Mouse (Mus musculus) cerebellum, adult 2 months (tissue): ENCODE results near the gene Gm29110. TPM values are rescaled to one million over a fixed set of nuclear protein-coding genes. Genes with fewer than 3 reads are reported as not detected.
"Not testable (repeated sequence)": the region's sequence is repeated elsewhere in the genome, so short reads cannot be mapped to it uniquely, and the experiment has no call there.

Source experiments
- DNase-seq, 2 experiments: peaks; one replicate each; pipeline ENCODE4 v3.0.0; 2021
- H3K27ac ChIP-seq: fragments of 200-500 bp; 2 replicates; pipeline ENCODE4 v1.5.1; 2012; ENCODE audit warnings: low read length, control low read depth, inconsistent platforms; ENCODE audit not compliant: insufficient read depth
- H3K27me3 ChIP-seq: fragments of 200-500 bp; 2 replicates; pipeline ENCODE4 v1.6.1; 2012; ENCODE audit warnings: inconsistent platforms, mild to moderate bottlenecking, low read length, moderate library complexity; ENCODE audit not compliant: control insufficient read depth, insufficient read depth
- H3K4me1 ChIP-seq: fragments of 200-500 bp; 2 replicates; pipeline ENCODE4 v1.6.1; 2011; ENCODE audit warnings: low read length; ENCODE audit not compliant: control insufficient read depth, insufficient read depth
- H3K4me3 ChIP-seq: fragments of 200-500 bp; replicated peaks from 2 replicates; pipeline ENCODE3; 2011; ENCODE audit warnings: mild to moderate bottlenecking, low read depth, low read length, control low read depth; ENCODE audit not compliant: insufficient read depth
- WGBS: fragments of 180-500 bp; shearing (Covaris S2); methylation state at CpG from one replicate; pipeline ENCODE4 v1.1.7; 2018; 5-methylcytosine and 5-hydroxymethylcytosine counted together
- polyA plus RNA-seq: library from polyadenylated mRNA; depleted of rRNA; stranded (reverse); fragments of >200 nt; gene quantifications from 2 replicates; pipeline ENCODE4 v1.2.3, GENCODE M21; 2012; rRNA removed

Gene Gm29110
- not detected in 2 replicates for polyA plus RNA-seq

- not testable (repeated sequence) for H3K4me3 ChIP-seq, DNase-seq, H3K27me3 ChIP-seq, H3K27ac ChIP-seq, H3K4me1 ChIP-seq
- 71% methylated on average over 2 of the region's 6 CpGs for WGBS
Observed at GRCm38 (mm10) chrY:74470231-74470630, at the start of gene Gm29110. Gene Gm29110, plus strand, starts transcription at chrY:74470531.

Other genes with a start within 250 kb of the Gm29110 start
- gene Gm21913, start 153.4 kb downstream of the Gm29110 start, polyA plus RNA-seq: not detected in 2 replicates